Mouse (Mus musculus) ES-Bruce4 (cell line): ENCODE data around the gene Gm32802.
"Not testable (repeated sequence)": the region's sequence is repeated elsewhere in the genome, so short reads cannot be mapped to it uniquely, and the experiment has no call there.

ENCODE experiments used
- CTCF ChIP-seq: IDR thresholded peaks from one replicate; pipeline ENCODE4 v1.8.1; 2011; ENCODE audit warnings: low read depth, low read length
- POLR2A ChIP-seq: IDR thresholded peaks from one replicate; pipeline ENCODE4 v1.8.1; 2011; ENCODE audit warnings: low read length; ENCODE audit not compliant: insufficient read depth

DNA sequence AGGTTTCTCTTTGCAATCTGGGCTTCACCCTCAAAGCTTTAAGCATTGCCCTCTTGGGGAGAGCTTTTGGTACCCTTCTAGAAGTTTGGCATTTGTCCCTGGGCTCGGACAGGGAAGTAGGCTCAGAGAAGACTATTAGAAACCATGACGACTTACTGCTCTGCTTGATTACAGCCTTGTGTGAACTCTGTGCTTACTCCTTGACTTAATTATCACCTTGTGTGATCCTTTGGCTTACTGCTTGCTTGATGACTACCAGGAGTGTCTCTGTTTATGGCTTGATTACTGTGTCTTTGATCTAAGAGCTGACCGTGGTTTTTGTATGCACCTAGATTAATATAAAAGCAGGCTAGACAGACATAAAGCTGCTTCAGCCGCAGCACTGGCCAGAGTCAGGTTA, 19.6 kb downstream of the Gm32802 start:
- TF ChIP-seq CTCF, POLR2A: not testable (repeated sequence)
